Mouse (Mus musculus) heart, postnatal 36 days (tissue): Measurements from ENCODE around the gene Pax8. TPM values are rescaled to one million over a fixed set of nuclear protein-coding genes. Genes with fewer than 3 reads are reported as not detected.

Source experiments
- DNase-seq, 2 experiments: peaks; one replicate each; pipeline ENCODE4 v3.0.0; 2021 to 2022
- intact Hi-C: fragments of 180-260 bp; cut with DNase I; formaldehyde crosslinking; loops from one replicate; pipeline ENCODE4 v1.15.1; 2025
- total RNA-seq, 2 experiments: library from RNA; stranded (reverse); gene quantifications; 2 replicates each; pipeline ENCODE4 v1.2.3; 2021

The Pax8 gene
- total RNA-seq, 2 experiments from 2014 or later, result not detected

GRCm38 (mm10) chr2:24378747-24379450 lies 96.5 kb downstream of the Pax8 start:
- no peak for DNase-seq
- intact Hi-C loops, result no loop called here

Other genes with a start within 250 kb of the Pax8 start
- not detected for gene Il1f5, start 198.6 kb downstream of the Pax8 start, total RNA-seq
- not detected for gene Il1f10, start 184.4 kb downstream of the Pax8 start, total RNA-seq
- gene Il1rn, start 138.7 kb downstream of the Pax8 start, total RNA-seq, result under 1 TPM; 0.14 to 0.25 TPM
- 1 to 10 TPM in 1 of 2 experiments, under 1 TPM in 1; 0.89 to 1.4 TPM for gene Psd4, start 108.0 kb downstream of the Pax8 start, total RNA-seq